ENCODE assay signal across 9 mouse cellular contexts in genomic region chr7:135485796-135486410, GRCm38 (mm10). TPM values are rescaled to one million over a fixed set of nuclear protein-coding genes. Genes with fewer than 3 reads are reported as not detected.
A peak's percentile ranks its signal among the peaks of the same experiment; 100 is the strongest.
DNase-seq lines count a peak whose midpoint lies in the region; ATAC-seq and TF ChIP-seq lines count a peak whose summit lies in the region.
"Had no signal": no experiment of that assay in that cellular context is flagged by ENCODE, and none has a peak within 500 bp of the region (broad histone marks: within the 10 kb centered on the region; RNA-seq: fewer than 3 reads in every experiment).

No protein-coding gene starts in this region.

- no peak overlapping the region for H3K9ac ChIP-seq in intestine, embryonic 15.5 days
- no peak overlapping the region for H3K9ac ChIP-seq in liver, postnatal 0 days (replicated peaks)

- no peak overlapping the region for H3K27ac ChIP-seq in kidney, adult 2 months (ENCODE audit: insufficient read depth, low read depth, low read length)
- H3K27ac ChIP-seq in embryonic facial prominence, embryonic 10.5 days (replicated peaks): no peak overlapping the region
- no peak overlapping the region for H3K27ac ChIP-seq in intestine, embryonic 15.5 days
- H3K27ac ChIP-seq in liver, postnatal 0 days (ENCODE audit: low read depth): no peak overlapping the region

- peak; percentile 28; the same call in 1 of the 2 replicates for TF ChIP-seq CTCF in kidney, adult 2 months (conservative IDR thresholded peaks at IDR 0.05; ENCODE audit: insufficient read depth, insufficient read length, low read depth, low read length)
- peak; percentile 23; the same call in 1 of the 2 replicates for TF ChIP-seq CTCF in liver, postnatal 0 days (IDR thresholded peaks at IDR 0.05; ENCODE audit: low read depth)

- H3K27me3 ChIP-seq in kidney, adult 2 months (replicated peaks; ENCODE audit: control insufficient read depth, insufficient read depth, low read length): no peaks in the 10 kb centered on the region
- peaks cover 56% of the 10 kb centered on the region for H3K27me3 ChIP-seq in embryonic facial prominence, embryonic 10.5 days (replicated peaks; ENCODE audit: low read depth, poor library complexity, severe bottlenecking)
- H3K27me3 ChIP-seq in intestine, embryonic 15.5 days (replicated peaks): no peaks in the 10 kb centered on the region
- peaks cover 8% of the 10 kb centered on the region; the same call in 1 of the 2 replicates for H3K27me3 ChIP-seq in liver, postnatal 0 days (ENCODE audit: insufficient read depth, low read length)

- no peak for TF ChIP-seq POLR2A in kidney, adult 2 months (IDR thresholded peaks at IDR 0.05; ENCODE audit: low read depth, low read length)

- no peaks in the 10 kb centered on the region for H3K4me1 ChIP-seq in kidney, adult 2 months (ENCODE audit: control insufficient read depth, insufficient read depth, low read length)
- H3K4me1 ChIP-seq in embryonic facial prominence, embryonic 10.5 days: peaks cover 29% of the 10 kb centered on the region
- peaks cover 5% of the 10 kb centered on the region; the same call in 1 of the 2 replicates for H3K4me1 ChIP-seq in intestine, embryonic 15.5 days (replicated peaks)
- H3K4me1 ChIP-seq in liver, postnatal 0 days (ENCODE audit: insufficient read depth): no peaks in the 10 kb centered on the region

- no peak overlapping the region for H3K4me3 ChIP-seq in kidney, adult 2 months (ENCODE audit: insufficient read depth, low read depth, low read length)
- no peak overlapping the region; the same call in 1 of the 2 replicates for H3K4me3 ChIP-seq in embryonic facial prominence, embryonic 10.5 days
- no peak overlapping the region for H3K4me3 ChIP-seq in intestine, embryonic 15.5 days (replicated peaks)
- H3K4me3 ChIP-seq in liver, postnatal 0 days (ENCODE audit: low read depth, low read length): no peak overlapping the region

- ATAC-seq in intestine, embryonic 15.5 days: peak; percentile 75
- ATAC-seq in liver, postnatal 0 days: no peak

- no peak for DNase-seq in kidney, adult 2 months
- no peak for DNase-seq in kidney, adult 9 months
- DNase-seq in R1 (ENCODE audit: low read depth, low spot score): peak; percentile 55
- peak; percentile 71 for DNase-seq in embryonic facial prominence, embryonic 10.5 days (ENCODE audit: low spot score)
- no peak for DNase-seq in liver, postnatal 0 days
- DNase-seq in right cerebral cortex, postnatal 36 days (ENCODE audit: low spot score in 2 of 2): peak; percentile 17 to 30
- DNase-seq in c-Kit-positive CD71-positive TER-119-positive erythroid progenitor cells, embryonic 14.5 days (ENCODE audit: low spot score): no peak

- no peak overlapping the region for H3K4me2 ChIP-seq in intestine, embryonic 15.5 days (replicated peaks)
- H3K4me2 ChIP-seq in liver, postnatal 0 days (ENCODE audit: low read depth, low read length): no peak overlapping the region

- WGBS in kidney, adult 2 months: 46% methylated on average over 12 of the region's 12 CpGs
- WGBS in embryonic facial prominence, embryonic 10.5 days: 13% methylated on average over 12 of the region's 12 CpGs
- WGBS in intestine, embryonic 15.5 days: 33% methylated on average over 12 of the region's 12 CpGs
- 31% methylated on average over 12 of the region's 12 CpGs for WGBS in liver, postnatal 0 days (ENCODE audit: insufficient replicate concordance)

- no peaks in the 10 kb centered on the region for H3K36me3 ChIP-seq in kidney, adult 2 months (ENCODE audit: control insufficient read depth, insufficient read depth, low read length)
- H3K36me3 ChIP-seq in embryonic facial prominence, embryonic 10.5 days (replicated peaks): no peaks in the 10 kb centered on the region
- H3K36me3 ChIP-seq in intestine, embryonic 15.5 days: no peaks in the 10 kb centered on the region
- no peaks in the 10 kb centered on the region for H3K36me3 ChIP-seq in liver, postnatal 0 days (replicated peaks; ENCODE audit: insufficient read depth, low read length)

- no peak for TF ChIP-seq EP300 in liver, postnatal 0 days (IDR thresholded peaks at IDR 0.05; ENCODE audit: low read depth)

- H3K9me3 ChIP-seq in embryonic facial prominence, embryonic 10.5 days: no peaks in the 10 kb centered on the region
- H3K9me3 ChIP-seq in intestine, embryonic 15.5 days: no peaks in the 10 kb centered on the region
- H3K9me3 ChIP-seq in liver, postnatal 0 days (ENCODE audit: low read length): no peaks in the 10 kb centered on the region

RNA-seq across cellular contexts. Expression of gene Clrn3, which starts 42.6 kb away (rescaled TPM):
- polyA plus RNA-seq in kidney, adult 2 months (2012; rRNA removed): 26.7 and 29.8 TPM in 2 replicates
- not detected in 2 replicates for polyA plus RNA-seq in embryonic facial prominence, embryonic 10.5 days (2016; fragmentation: Nextera tagmentation; extraction: Ambion mirVana)
- polyA plus RNA-seq in intestine, embryonic 15.5 days (2015; fragmentation: Nextera tagmentation; extraction: Ambion mirVana): 28.1 and 30.2 TPM in 2 replicates
- polyA plus RNA-seq in liver, postnatal 0 days (2015; fragmentation: Nextera tagmentation; extraction: Ambion mirVana): not detected in 2 replicates
- polyA plus RNA-seq: heart, embryonic 14.5 days had no signal

RNA-seq across cellular contexts. Expression of gene Ptpre, which starts 51.4 kb away (rescaled TPM):
- 1.7 and 2.5 TPM in 2 replicates for polyA plus RNA-seq in kidney, adult 2 months (2012; rRNA removed)
- 0.68 and 1.0 TPM in 2 replicates for polyA plus RNA-seq in embryonic facial prominence, embryonic 10.5 days (2016; fragmentation: Nextera tagmentation; extraction: Ambion mirVana)
- polyA plus RNA-seq in intestine, embryonic 15.5 days (2015; fragmentation: Nextera tagmentation; extraction: Ambion mirVana): 2.4 and 2.6 TPM in 2 replicates
- polyA plus RNA-seq in liver, postnatal 0 days (2015; fragmentation: Nextera tagmentation; extraction: Ambion mirVana): 3.5 and 3.9 TPM in 2 replicates

Comparison
In these comparisons a context has a peak if more than half of its experiments do, and no peak if none do; other contexts are left out.
1. DNase-seq: peak in R1 (single experiment), embryonic facial prominence, embryonic 10.5 days (single experiment) and right cerebral cortex, postnatal 36 days (2 of 2); none in kidney, adult 2 months (single experiment), kidney, adult 9 months (single experiment), liver, postnatal 0 days (single experiment) and c-Kit-positive CD71-positive TER-119-positive erythroid progenitor cells, embryonic 14.5 days (single experiment).
2. RNA of gene Clrn3, which starts 42.6 kb away (polyA plus RNA-seq): 28.1 to 30.2 TPM in intestine, embryonic 15.5 days and 26.7 to 29.8 TPM in kidney, adult 2 months; not detected in embryonic facial prominence, embryonic 10.5 days and not detected in liver, postnatal 0 days; every median in the first group is over 10 times any median in the second.